Mouse (Mus musculus) liver, embryonic 15.5 days (tissue): ENCODE measurements around the gene Cdk14. TPM values are rescaled to one million over a fixed set of nuclear protein-coding genes. Genes with fewer than 3 reads are reported as not detected.

Experiments used
- ATAC-seq: fragments of 200-750 bp; cut with Nextera tagmentation; 2 replicates; pipeline ENCODE4 v1.8.0; 2017; ENCODE audit warnings: moderate number of reproducible peaks, mild to moderate bottlenecking, moderate library complexity; ENCODE audit not compliant: insufficient read depth
- H3K27ac ChIP-seq: fragments of 300-500 bp; sonication (generic); replicated peaks from 2 replicates; pipeline ENCODE4 v1.5.1; 2015; ENCODE audit warnings: mild to moderate bottlenecking, inconsistent platforms
- H3K27me3 ChIP-seq: fragments of 300-500 bp; sonication (generic); 2 replicates; pipeline ENCODE4 v1.6.1; 2015; ENCODE audit warnings: mild to moderate bottlenecking, inconsistent platforms
- H3K36me3 ChIP-seq: fragments of 300-500 bp; sonication (generic); replicated peaks from 2 replicates; pipeline ENCODE4 v1.6.1; 2015; ENCODE audit warnings: moderate library complexity, mild to moderate bottlenecking, inconsistent platforms
- H3K4me1 ChIP-seq: fragments of 300-500 bp; sonication (generic); replicated peaks from 2 replicates; pipeline ENCODE4 v1.6.1; 2015; ENCODE audit warnings: inconsistent platforms
- H3K4me2 ChIP-seq: fragments of 300-500 bp; sonication (generic); 2 replicates; pipeline ENCODE4 v1.6.1; 2015; ENCODE audit warnings: moderate library complexity, mild to moderate bottlenecking, inconsistent platforms
- H3K4me3 ChIP-seq: fragments of 300-500 bp; sonication (generic); replicated peaks from 2 replicates; pipeline ENCODE4 v1.5.1; 2015; ENCODE audit warnings: mild to moderate bottlenecking, inconsistent platforms
- H3K9ac ChIP-seq: fragments of 300-500 bp; sonication (generic); 2 replicates; pipeline ENCODE4 v1.6.1; 2015; ENCODE audit warnings: moderate library complexity, mild to moderate bottlenecking, inconsistent platforms
- H3K9me3 ChIP-seq: fragments of 300-500 bp; sonication (generic); replicated peaks from 2 replicates; pipeline ENCODE4 v1.6.1; 2016; ENCODE audit warnings: inconsistent platforms
- WGBS: fragments of 180-500 bp; shearing (Covaris S2); methylation state at CpG from one replicate; pipeline ENCODE4 v1.1.7; 2015; ENCODE audit warnings: mixed read lengths; ENCODE audit not compliant: insufficient replicate concordance; 5-methylcytosine and 5-hydroxymethylcytosine counted together
- polyA plus RNA-seq: library from polyadenylated mRNA; unstranded; fragments of >200 nt; fragmentation: Nextera tagmentation; extraction: Ambion mirVana; gene quantifications from 2 replicates; pipeline ENCODE4 v1.2.1, GENCODE M21; 2015

Gene Cdk14
- polyA plus RNA-seq, 1 experiment from 2014 or later, result 1.2 TPM

- Histone ChIP-seq H3K4me1 (no peaks in the 10 kb centered on the region), H3K27me3 (no peaks in the 10 kb centered on the region), H3K27ac (no peak overlapping the region), H3K36me3 (no peaks in the 10 kb centered on the region), H3K9me3 (no peaks in the 10 kb centered on the region), H3K4me3 (no peak overlapping the region), H3K9ac (no peak overlapping the region), H3K4me2 (no peak overlapping the region)
- ATAC-seq, result no peak
- 62% methylated on average over 7 of the region's 7 CpGs for WGBS
Observed at GRCm38 (mm10) chr5:5012521-5013346, 407.4 kb downstream of the Cdk14 start.

- Histone ChIP-seq H3K4me1 (no peaks in the 10 kb centered on the region), H3K9ac (no peak overlapping the region), H3K27ac (no peak overlapping the region), H3K4me3 (no peak overlapping the region), H3K36me3 (no peaks in the 10 kb centered on the region), H3K9me3 (no peaks in the 10 kb centered on the region), H3K27me3 (no peaks in the 10 kb centered on the region), H3K4me2 (no peak overlapping the region)
- 58% methylated on average over 4 of the region's 4 CpGs for WGBS
- no peak for ATAC-seq
Observed at GRCm38 (mm10) chr5:5008153-5008745, 411.9 kb downstream of the Cdk14 start.

GRCm38 (mm10) chr5:5007489-5008152 lies 412.5 kb downstream of the Cdk14 start:
- no peaks in the 10 kb centered on the region for H3K9me3 ChIP-seq
- H3K4me2 ChIP-seq, result no peak overlapping the region
- ATAC-seq, result no peak
- no peak overlapping the region for H3K4me3 ChIP-seq
- no peak overlapping the region for H3K27ac ChIP-seq
- no peak overlapping the region for H3K9ac ChIP-seq
- 69% methylated on average over 15 of the region's 15 CpGs for WGBS
- H3K27me3 ChIP-seq, result no peaks in the 10 kb centered on the region
- H3K4me1 ChIP-seq, result no peaks in the 10 kb centered on the region
- no peaks in the 10 kb centered on the region for H3K36me3 ChIP-seq

GRCm38 (mm10) chr5:5005633-5006032 lies 414.5 kb downstream of the Cdk14 start:
- 57% methylated on average over 1 of the region's 1 CpGs for WGBS
- no peaks in the 10 kb centered on the region for H3K27me3 ChIP-seq
- no peaks in the 10 kb centered on the region for H3K9me3 ChIP-seq
- H3K4me3 ChIP-seq, result no peak overlapping the region
- no peak overlapping the region for H3K4me2 ChIP-seq
- H3K27ac ChIP-seq, result no peak overlapping the region
- H3K9ac ChIP-seq, result no peak overlapping the region
- H3K4me1 ChIP-seq, result no peaks in the 10 kb centered on the region
- H3K36me3 ChIP-seq, result no peaks in the 10 kb centered on the region
- no peak for ATAC-seq

GRCm38 (mm10) chr5:5004740-5005139 lies 415.4 kb downstream of the Cdk14 start:
- no peaks in the 10 kb centered on the region for H3K9me3 ChIP-seq
- no peak overlapping the region for H3K9ac ChIP-seq
- H3K36me3 ChIP-seq, result no peaks in the 10 kb centered on the region
- no peak for ATAC-seq
- H3K4me2 ChIP-seq, result no peak overlapping the region
- 72% methylated on average over 2 of the region's 2 CpGs for WGBS
- H3K4me3 ChIP-seq, result no peak overlapping the region
- no peaks in the 10 kb centered on the region for H3K27me3 ChIP-seq
- no peak overlapping the region for H3K27ac ChIP-seq
- no peaks in the 10 kb centered on the region for H3K4me1 ChIP-seq

- no peaks in the 10 kb centered on the region for H3K4me1 ChIP-seq
- no peaks in the 10 kb centered on the region for H3K36me3 ChIP-seq
- no peak overlapping the region for H3K27ac ChIP-seq
- 74% methylated on average over 4 of the region's 4 CpGs for WGBS
- H3K27me3 ChIP-seq, result no peaks in the 10 kb centered on the region
- H3K9ac ChIP-seq, result no peak overlapping the region
- no peak overlapping the region for H3K4me2 ChIP-seq
- no peak overlapping the region for H3K4me3 ChIP-seq
- ATAC-seq, result no peak
- H3K9me3 ChIP-seq, result no peaks in the 10 kb centered on the region
Observed at GRCm38 (mm10) chr5:4993192-4993601, 426.9 kb downstream of the Cdk14 start.

GRCm38 (mm10) chr5:4991023-4991422 lies 429.1 kb downstream of the Cdk14 start:
- WGBS, result 52% methylated on average over 2 of the region's 2 CpGs
- H3K4me1 ChIP-seq, result no peaks in the 10 kb centered on the region

GRCm38 (mm10) chr5:4990237-4990636 lies 429.9 kb downstream of the Cdk14 start:
- WGBS, result 63% methylated on average over 5 of the region's 5 CpGs
- no peaks in the 10 kb centered on the region for H3K9me3 ChIP-seq
- no peaks in the 10 kb centered on the region for H3K27me3 ChIP-seq
- H3K9ac ChIP-seq, result no peak overlapping the region
- no peak overlapping the region for H3K27ac ChIP-seq
- no peak overlapping the region for H3K4me2 ChIP-seq
- H3K36me3 ChIP-seq, result no peaks in the 10 kb centered on the region
- no peaks in the 10 kb centered on the region for H3K4me1 ChIP-seq
- ATAC-seq, result no peak
- no peak overlapping the region for H3K4me3 ChIP-seq

More at GRCm38 (mm10) chr5:4991023-4991422, 429.1 kb downstream of the Cdk14 start:
- Histone ChIP-seq H3K27me3 (no peaks in the 10 kb centered on the region), H3K27ac (no peak overlapping the region), H3K4me3 (no peak overlapping the region), H3K36me3 (no peaks in the 10 kb centered on the region), H3K4me2 (no peak overlapping the region), H3K9ac (no peak overlapping the region), H3K9me3 (no peaks in the 10 kb centered on the region)
- ATAC-seq, result no peak

GRCm38 (mm10) chr5:4986181-4986580 lies 433.9 kb downstream of the Cdk14 start:
- no peaks in the 10 kb centered on the region for H3K4me1 ChIP-seq
- H3K27ac ChIP-seq, result no peak overlapping the region
- ATAC-seq, result no peak
- H3K9ac ChIP-seq, result no peak overlapping the region
- no peak overlapping the region for H3K4me3 ChIP-seq
- no peaks in the 10 kb centered on the region for H3K27me3 ChIP-seq
- no peaks in the 10 kb centered on the region for H3K36me3 ChIP-seq
- no peaks in the 10 kb centered on the region for H3K9me3 ChIP-seq
- 68% methylated on average over 2 of the region's 2 CpGs for WGBS
- no peak overlapping the region for H3K4me2 ChIP-seq

- H3K4me1 ChIP-seq, result no peaks in the 10 kb centered on the region
- ATAC-seq, result no peak
Observed at GRCm38 (mm10) chr5:4979551-4979950, 440.6 kb downstream of the Cdk14 start.

GRCm38 (mm10) chr5:4973408-4973807 lies 446.7 kb downstream of the Cdk14 start:
- ATAC-seq, result no peak
- Histone ChIP-seq H3K27me3 (no peaks in the 10 kb centered on the region), H3K9ac (no peak overlapping the region), H3K4me3 (no peak overlapping the region), H3K9me3 (no peaks in the 10 kb centered on the region), H3K4me1 (no peaks in the 10 kb centered on the region), H3K27ac (no peak overlapping the region), H3K36me3 (no peaks in the 10 kb centered on the region), H3K4me2 (no peak overlapping the region)
- 51% methylated on average over 1 of the region's 1 CpGs for WGBS

More at GRCm38 (mm10) chr5:4979551-4979950, 440.6 kb downstream of the Cdk14 start:
- no peak overlapping the region for H3K27ac ChIP-seq
- 69% methylated on average over 4 of the region's 4 CpGs for WGBS
- H3K36me3 ChIP-seq, result no peaks in the 10 kb centered on the region
- no peaks in the 10 kb centered on the region for H3K9me3 ChIP-seq
- H3K27me3 ChIP-seq, result no peaks in the 10 kb centered on the region
- no peak overlapping the region for H3K4me3 ChIP-seq
- H3K9ac ChIP-seq, result no peak overlapping the region
- H3K4me2 ChIP-seq, result no peak overlapping the region
